Mouse (Mus musculus) lung, adult 2 months (tissue): Measurements from ENCODE around the gene Rabep2.

Source experiments
- CTCF ChIP-seq: fragments of 200-500 bp; IDR thresholded peaks from 2 replicates; pipeline ENCODE4 v1.5.1; 2011; ENCODE audit warnings: mild to moderate bottlenecking, low read length, control low read depth; ENCODE audit not compliant: insufficient read depth
- POLR2A ChIP-seq: fragments of 200-500 bp; IDR thresholded peaks from 2 replicates; pipeline ENCODE4 v1.6.1; 2011; ENCODE audit warnings: low read depth, mild to moderate bottlenecking, control low read depth, low read length, borderline replicate concordance; ENCODE audit errors: extremely low read depth

GRCm38 (mm10) chr7:126473470-126474086 is 45.0 kb downstream of the Rabep2 start:
- no peak for TF ChIP-seq POLR2A
- no peak for TF ChIP-seq CTCF
